Comparison of ENCODE assay signal across 9 mouse cellular contexts in genomic region chr19:24861276-24861611, GRCm38 (mm10). TPM values are rescaled to one million over a fixed set of nuclear protein-coding genes. Genes with fewer than 3 reads are reported as not detected.
DNase-seq lines count a peak whose midpoint lies in the region; ATAC-seq and TF ChIP-seq lines count a peak whose summit lies in the region.
"Had no signal": no experiment of that assay in that cellular context is flagged by ENCODE, and none has a peak within 500 bp of the region (broad histone marks: within the 10 kb centered on the region; RNA-seq: fewer than 3 reads in every experiment).

No protein-coding gene starts in this region.

- ATAC-seq in embryonic facial prominence, embryonic 14.5 days (ENCODE audit: low read depth): peak; percentile 47; the same call in 1 of the 2 replicates
- peak; percentile 42 for ATAC-seq in intestine, embryonic 15.5 days

- H3K4me2 ChIP-seq in embryonic facial prominence, embryonic 14.5 days (ENCODE audit: low read depth, low read length): peak overlapping the region; percentile 80
- peak overlapping the region; percentile 82 for H3K4me2 ChIP-seq in intestine, embryonic 15.5 days (replicated peaks)
- H3K4me2 ChIP-seq in myocyte (ENCODE audit: low read depth): peak overlapping the region; percentile 24

- no peak for DNase-seq in layer of hippocampus, adult 2 months (ENCODE audit: low spot score in 2 of 2)
- DNase-seq in layer of hippocampus, adult 11-12 months (ENCODE audit: low spot score): no peak
- no peak for DNase-seq in embryonic facial prominence, embryonic 14.5 days (ENCODE audit: low spot score)
- DNase-seq in cerebellum, adult 2 months: no peak
- no peak for DNase-seq in c-Kit-positive CD71-positive TER-119-positive erythroid progenitor cells, embryonic 14.5 days (ENCODE audit: low spot score)
- DNase-seq in adrenal gland, adult 8-10 months: no peak

- H3ac ChIP-seq in myocyte (ENCODE audit: control insufficient read depth, insufficient read length): no peak overlapping the region

- peak overlapping the region; percentile 32; the same call in 1 of the 2 replicates for H3K27ac ChIP-seq in layer of hippocampus, adult 2 months
- peak overlapping the region; percentile 56 for H3K27ac ChIP-seq in embryonic facial prominence, embryonic 14.5 days (replicated peaks; ENCODE audit: low read depth, low read length)
- peak overlapping the region; percentile 68 for H3K27ac ChIP-seq in intestine, embryonic 15.5 days
- H3K27ac ChIP-seq in cerebellum, adult 2 months (ENCODE audit: insufficient read depth, low read length): no peak overlapping the region

- no peaks in the 10 kb centered on the region for H3K9me3 ChIP-seq in embryonic facial prominence, embryonic 14.5 days (ENCODE audit: control insufficient read depth, low read length)
- no peaks in the 10 kb centered on the region for H3K9me3 ChIP-seq in intestine, embryonic 15.5 days

- WGBS in embryonic facial prominence, embryonic 14.5 days: 24% methylated on average over 8 of the region's 13 CpGs
- 10% methylated on average over 13 of the region's 13 CpGs for WGBS in intestine, embryonic 15.5 days
- 4% methylated on average over 13 of the region's 13 CpGs for WGBS in cerebellum, adult 2 months

- no peak for TF ChIP-seq POLR2A in myocyte (IDR thresholded peaks at IDR 0.05; ENCODE audit: insufficient read length, low read depth)
- no peak for TF ChIP-seq POLR2A in cerebellum, adult 2 months (IDR thresholded peaks at IDR 0.05; ENCODE audit: borderline replicate concordance, insufficient read depth, low read length)

- TF ChIP-seq CTCF in layer of hippocampus, adult 2 months (conservative IDR thresholded peaks at IDR 0.05): no peak
- no peak for TF ChIP-seq CTCF in cerebellum, adult 2 months (IDR thresholded peaks at IDR 0.05; ENCODE audit: borderline replicate concordance, insufficient read depth, low read depth, low read length)

- H3K27me3 ChIP-seq in embryonic facial prominence, embryonic 14.5 days (replicated peaks; ENCODE audit: control insufficient read depth, insufficient read depth, low read length): peaks cover 7% of the 10 kb centered on the region; the same call in 1 of the 2 replicates
- no peaks in the 10 kb centered on the region for H3K27me3 ChIP-seq in intestine, embryonic 15.5 days (replicated peaks)
- peaks cover 5% of the 10 kb centered on the region for H3K27me3 ChIP-seq in myocyte (ENCODE audit: control insufficient read depth, insufficient read depth, insufficient read length)
- H3K27me3 ChIP-seq in cerebellum, adult 2 months (ENCODE audit: control insufficient read depth, insufficient read depth, low read length): no peaks in the 10 kb centered on the region; the same call in 1 of the 2 replicates

- H3K9ac ChIP-seq in embryonic facial prominence, embryonic 14.5 days (ENCODE audit: low read depth, low read length): peak overlapping the region; percentile 70
- peak overlapping the region; percentile 67 for H3K9ac ChIP-seq in intestine, embryonic 15.5 days

- H3K79me2 ChIP-seq in myocyte (ENCODE audit: control insufficient read depth, insufficient read depth): no peaks in the 10 kb centered on the region

- no peaks in the 10 kb centered on the region; the same call in 1 of the 2 replicates for H3K4me1 ChIP-seq in embryonic facial prominence, embryonic 14.5 days (ENCODE audit: control insufficient read depth, insufficient read depth, low read length)
- 0 out of 2 replicates have a peak, but pooled peaks cover 8% of the 10 kb centered on the region for H3K4me1 ChIP-seq in intestine, embryonic 15.5 days (replicated peaks)
- H3K4me1 ChIP-seq in cerebellum, adult 2 months (ENCODE audit: control insufficient read depth, insufficient read depth, low read length): no peaks in the 10 kb centered on the region

- H3K4me3 ChIP-seq in layer of hippocampus, adult 2 months: peak overlapping the region; percentile 54
- H3K4me3 ChIP-seq in embryonic facial prominence, embryonic 14.5 days (ENCODE audit: low read depth, low read length): peak overlapping the region; percentile 59
- peak overlapping the region; percentile 63 for H3K4me3 ChIP-seq in intestine, embryonic 15.5 days (replicated peaks)
- peak overlapping the region; percentile 27 for H3K4me3 ChIP-seq in myocyte
- H3K4me3 ChIP-seq in cerebellum, adult 2 months (replicated peaks; ENCODE audit: insufficient read depth, low read depth, low read length): no peak overlapping the region

- no peaks in the 10 kb centered on the region for H3K36me3 ChIP-seq in embryonic facial prominence, embryonic 14.5 days (ENCODE audit: control insufficient read depth, insufficient read depth, low read length)
- no peaks in the 10 kb centered on the region for H3K36me3 ChIP-seq in intestine, embryonic 15.5 days
- H3K36me3 ChIP-seq in myocyte (ENCODE audit: control insufficient read depth, insufficient read depth): no peaks in the 10 kb centered on the region

TF ChIP-seq in myocyte, 11 proteins besides CTCF, POLR2A, EP300 and RAD21:
- no peak for TF ChIP-seq REST (IDR thresholded peaks at IDR 0.05; ENCODE audit: insufficient read depth, insufficient read length)
- TF ChIP-seq CEBPB (IDR thresholded peaks at IDR 0.05; ENCODE audit: insufficient read depth, poor library complexity, severe bottlenecking): no peak
- no peak for TF ChIP-seq MAX (IDR thresholded peaks at IDR 0.05; ENCODE audit: low read depth)
- no peak for TF ChIP-seq MYOG (IDR thresholded peaks at IDR 0.05; ENCODE audit: control insufficient read depth in 1 of 3, insufficient read depth in 1 of 3, insufficient read length in 2 of 3, low read depth in 2 of 3)
- TF ChIP-seq E2F4 (IDR thresholded peaks at IDR 0.05; ENCODE audit: insufficient read depth): no peak
- TF ChIP-seq USF1 (IDR thresholded peaks at IDR 0.05; ENCODE audit: low read depth): no peak
- no peak for TF ChIP-seq MYOD1 (IDR thresholded peaks at IDR 0.05; ENCODE audit: control insufficient read depth in 1 of 3, insufficient read length in 2 of 3, low read depth in 2 of 3)
- no peak for TF ChIP-seq POLR2AphosphoS2 (IDR thresholded peaks at IDR 0.05; ENCODE audit: insufficient read length, low read depth)
- TF ChIP-seq SRF (IDR thresholded peaks at IDR 0.05; ENCODE audit: control insufficient read depth, insufficient read length, low read depth): no peak
- TF ChIP-seq TCF12 (IDR thresholded peaks at IDR 0.05; ENCODE audit: insufficient read depth, poor library complexity, severe bottlenecking): no peak

RNA-seq across cellular contexts. Expression of gene Pgm5, which starts 0.4 kb away (rescaled TPM):
- 1 to 10 TPM; 4.4 TPM for total RNA-seq in layer of hippocampus, adult 2 months (2021)
- 6.8 and 7.3 TPM in 2 replicates for polyA plus RNA-seq in embryonic facial prominence, embryonic 14.5 days (2014; fragmentation: Nextera tagmentation; extraction: Ambion mirVana)
- polyA plus RNA-seq in intestine, embryonic 15.5 days (2015; fragmentation: Nextera tagmentation; extraction: Ambion mirVana): 6.1 and 7.3 TPM in 2 replicates
- 68.6 TPM for polyA plus RNA-seq in myocyte (2012; fragmentation: generic; extraction: Trizol)
- polyA plus RNA-seq in cerebellum, adult 2 months (2012; rRNA removed): 3.8 and 4.3 TPM in 2 replicates
- 100 to 1,000 TPM in 2 of 4 experiments, 10 to 100 TPM in 2; 62.4 to 132 (median 86.3) TPM for total RNA-seq in adrenal gland, adult 8-10 months (2022)

RNA-seq across cellular contexts. Expression of gene Gm10053, which starts 14.2 kb away (rescaled TPM):
- 100 to 1,000 TPM; 175 to 180 TPM for total RNA-seq in layer of hippocampus, adult 2 months (2021)
- 229 and 272 TPM in 2 replicates for polyA plus RNA-seq in embryonic facial prominence, embryonic 14.5 days (2014; fragmentation: Nextera tagmentation; extraction: Ambion mirVana)
- polyA plus RNA-seq in intestine, embryonic 15.5 days (2015; fragmentation: Nextera tagmentation; extraction: Ambion mirVana): 341 and 347 TPM in 2 replicates
- 160 TPM for polyA plus RNA-seq in myocyte (2012; fragmentation: generic; extraction: Trizol)
- 166 and 167 TPM in 2 replicates for polyA plus RNA-seq in cerebellum, adult 2 months (2012; rRNA removed)
- 100 to 1,000 TPM in 3 of 4 experiments, 10 to 100 TPM in 1; 86.8 to 175 (median 156) TPM for total RNA-seq in adrenal gland, adult 8-10 months (2022)

RNA-seq across cellular contexts. Expression of gene Foxd4, which starts 39.8 kb away (rescaled TPM):
- total RNA-seq in layer of hippocampus, adult 2 months (2021): not detected
- not detected in 2 replicates for polyA plus RNA-seq in embryonic facial prominence, embryonic 14.5 days (2014; fragmentation: Nextera tagmentation; extraction: Ambion mirVana)
- polyA plus RNA-seq in intestine, embryonic 15.5 days (2015; fragmentation: Nextera tagmentation; extraction: Ambion mirVana): not detected in 2 replicates
- not detected for polyA plus RNA-seq in myocyte (2012; fragmentation: generic; extraction: Trizol)
- polyA plus RNA-seq in cerebellum, adult 2 months (2012; rRNA removed): 0.07 TPM in 1 of 2 replicates, not detected in the other
- total RNA-seq in adrenal gland, adult 8-10 months (2022): not detected
- total RNA-seq: layer of hippocampus, postnatal 25 days had no signal

Comparison
In these comparisons a context has a peak if more than half of its experiments do, and no peak if none do; other contexts are left out.
1. H3K4me2 ChIP-seq: peak in every context shown above with its lines; median percentile 82 in intestine, embryonic 15.5 days; 80 in embryonic facial prominence, embryonic 14.5 days; 24 in myocyte.